Mouse (Mus musculus) G1E (cell line): ENCODE results near the gene Ttc39d. TPM values are rescaled to one million over a fixed set of nuclear protein-coding genes. Genes with fewer than 3 reads are reported as not detected.

Experiments
- ATAC-seq: 2 replicates; pipeline ENCODE4 v1.8.0; 2016; ENCODE audit warnings: mild to moderate bottlenecking; ENCODE audit not compliant: insufficient number of reproducible peaks, poor library complexity, low FRiP score, severe bottlenecking; ENCODE audit errors: extremely low read depth
- DNase-seq: peaks from one replicate; pipeline ENCODE4 v3.0.0; 2012; ENCODE audit warnings: low spot score
- H3K27me3 ChIP-seq: 2 replicates; pipeline ENCODE4 v1.6.1; 2012; ENCODE audit warnings: mild to moderate bottlenecking, low read length, inconsistent platforms; ENCODE audit not compliant: insufficient read depth
- H3K36me3 ChIP-seq: replicated peaks from 2 replicates; pipeline ENCODE3; 2012; ENCODE audit warnings: mild to moderate bottlenecking, inconsistent platforms
- H3K4me1 ChIP-seq: 2 replicates; pipeline ENCODE4 v1.6.1; 2012; ENCODE audit warnings: low read depth, low read length, inconsistent platforms, mixed read lengths; ENCODE audit not compliant: insufficient read depth
- H3K4me3 ChIP-seq: 2 replicates; pipeline ENCODE4 v1.5.1; 2012; ENCODE audit warnings: low read depth, mild to moderate bottlenecking, inconsistent platforms, low read length, moderate library complexity, mixed read lengths
- H3K9me3 ChIP-seq: replicated peaks from 2 replicates; pipeline ENCODE4 v1.6.1; 2012; ENCODE audit warnings: inconsistent platforms
- CTCF ChIP-seq: IDR thresholded peaks from 2 replicates; pipeline ENCODE4 v1.5.1; 2012; ENCODE audit warnings: low read depth, low read length, inconsistent platforms, mixed read lengths
- GATA1 ChIP-seq: IDR thresholded peaks from 2 replicates; pipeline ENCODE4 v1.6.1; 2012; ENCODE audit warnings: borderline replicate concordance, low read length, inconsistent platforms, mixed read lengths
- GATA2 ChIP-seq: IDR thresholded peaks from 2 replicates; pipeline ENCODE4 v1.6.1; 2012; ENCODE audit warnings: low read depth, low read length, inconsistent platforms, borderline replicate concordance
- POLR2AphosphoS5 ChIP-seq: IDR thresholded peaks from 2 replicates; pipeline ENCODE4 v1.6.1; 2012; ENCODE audit warnings: low read depth, low read length, inconsistent platforms; ENCODE audit not compliant: insufficient replicate concordance
- TAL1 ChIP-seq: conservative IDR thresholded peaks from 2 replicates; pipeline ENCODE4 v1.6.1; 2012; ENCODE audit warnings: low read depth, low read length, inconsistent platforms, mixed read lengths
- polyA plus RNA-seq: library from polyadenylated mRNA; stranded (reverse); fragments of >175 nt; gene quantifications from 2 replicates; pipeline ENCODE4 v1.2.3, GENCODE M21; 2012
- total RNA-seq, 2 experiments: library from RNA; stranded (forward) in 1 of 2; stranded (reverse) in 1 of 2; fragments of 200-1000 nt in 1 of 2; fragments of >200 nt in 1 of 2; fragmentation: Nextera tagmentation in 1 of 2; gene quantifications; 2 replicates each; pipeline ENCODE4 v1.2.3; 2014 to 2017

Ttc39d gene
- total and polyA plus RNA-seq, 3 experiments = 0.16 to 0.30 TPM; not detected in 1

- ATAC-seq = no peak
- TF ChIP-seq GATA2 (no peak), POLR2AphosphoS5 (no peak), GATA1 (no peak), CTCF (no peak), TAL1 (no peak)
- DNase-seq = no peak
Measured at GRCm38 (mm10) chr17:80167436-80167835, 39.8 kb upstream of the Ttc39d start.

DNA sequence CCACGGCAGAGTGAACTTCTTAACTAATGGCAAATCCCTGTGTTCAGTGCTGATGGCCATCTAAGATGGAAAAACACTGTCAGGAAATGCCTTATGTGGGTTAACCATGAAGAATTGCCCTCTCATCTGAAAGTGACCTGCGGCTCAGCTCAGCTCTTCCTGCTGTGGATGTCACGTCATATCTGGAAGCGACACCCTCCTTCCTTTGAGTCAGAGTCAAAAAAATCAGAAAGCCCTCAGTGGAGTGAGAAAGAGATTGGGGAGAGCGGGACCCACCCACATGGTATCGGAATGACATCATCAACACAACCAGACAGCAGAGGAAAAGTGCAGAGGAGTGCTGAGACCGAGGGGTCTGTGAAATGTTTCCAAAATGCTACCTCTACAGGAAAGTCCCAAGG is 39.4 kb upstream of the Ttc39d start:
- Histone ChIP-seq H3K27me3 (peaks cover 36% of the 10 kb centered on the region), H3K36me3 (no peaks in the 10 kb centered on the region)
- no peak for TF ChIP-seq CTCF
- TF ChIP-seq GATA1 = no peak
- no peak for TF ChIP-seq POLR2AphosphoS5
- no peak for TF ChIP-seq GATA2
- TF ChIP-seq TAL1 = no peak

More at GRCm38 (mm10) chr17:80167436-80167835, 39.8 kb upstream of the Ttc39d start:
- no peaks in the 10 kb centered on the region for H3K36me3 ChIP-seq
- H3K4me1 ChIP-seq = no peaks in the 10 kb centered on the region
- H3K4me3 ChIP-seq = no peak overlapping the region
- no peaks in the 10 kb centered on the region for H3K9me3 ChIP-seq
- H3K27me3 ChIP-seq = peaks cover 36% of the 10 kb centered on the region

GRCm38 (mm10) chr17:80168425-80169182 is 38.7 kb upstream of the Ttc39d start:
- Histone ChIP-seq H3K4me1 (no peaks in the 10 kb centered on the region), H3K27me3 (peaks cover 39% of the 10 kb centered on the region), H3K4me3 (no peak overlapping the region), H3K9me3 (no peaks in the 10 kb centered on the region), H3K36me3 (no peaks in the 10 kb centered on the region)
- DNase-seq (no peak), ATAC-seq (no peak)
- no peak for TF ChIP-seq CTCF
- TF ChIP-seq POLR2AphosphoS5 = no peak
- TF ChIP-seq TAL1 = no peak
- TF ChIP-seq GATA2 = no peak
- no peak for TF ChIP-seq GATA1

More for the DNA sequence above, 39.4 kb upstream of the Ttc39d start:
- no peak overlapping the region for H3K4me3 ChIP-seq
- no peak for DNase-seq
- no peak for ATAC-seq
- H3K9me3 ChIP-seq = no peaks in the 10 kb centered on the region
- H3K4me1 ChIP-seq = no peaks in the 10 kb centered on the region

DNA sequence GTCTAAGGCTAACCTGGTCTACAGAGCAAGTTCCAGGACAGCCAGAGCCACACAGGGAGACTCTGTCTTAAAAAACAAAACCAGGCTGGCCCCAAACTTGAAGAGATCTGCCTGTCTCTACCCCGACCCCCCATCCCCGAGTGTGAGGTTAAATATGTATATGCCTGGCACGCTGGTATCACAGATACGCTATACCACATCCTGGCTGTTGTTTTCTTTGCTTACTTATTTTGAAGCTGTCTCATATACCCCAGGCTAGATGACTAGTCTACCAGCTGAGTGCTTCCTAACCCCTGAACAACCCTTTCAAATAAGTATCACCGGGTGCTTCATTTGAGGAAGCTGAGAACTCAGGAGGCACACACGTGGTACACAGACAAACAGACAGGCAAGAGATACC is 37.5 kb upstream of the Ttc39d start:
- no peak for ATAC-seq
- no peak for DNase-seq
- Histone ChIP-seq H3K4me3 (no peak overlapping the region), H3K36me3 (no peaks in the 10 kb centered on the region), H3K4me1 (no peaks in the 10 kb centered on the region), H3K9me3 (no peaks in the 10 kb centered on the region), H3K27me3 (peaks cover 48% of the 10 kb centered on the region)
- TF ChIP-seq GATA1 (no peak), TAL1 (no peak), CTCF (no peak), GATA2 (no peak), POLR2AphosphoS5 (no peak)

- H3K9me3 ChIP-seq = no peaks in the 10 kb centered on the region
- H3K4me1 ChIP-seq = no peaks in the 10 kb centered on the region
- TF ChIP-seq POLR2AphosphoS5 (no peak), GATA1 (no peak), CTCF (no peak), GATA2 (no peak), TAL1 (no peak)
- no peaks in the 10 kb centered on the region for H3K36me3 ChIP-seq
- ATAC-seq = no peak
- no peak for DNase-seq
- peaks cover 48% of the 10 kb centered on the region for H3K27me3 ChIP-seq
- no peak overlapping the region for H3K4me3 ChIP-seq
Measured at GRCm38 (mm10) chr17:80170951-80171350, 36.3 kb upstream of the Ttc39d start.

GRCm38 (mm10) chr17:80171948-80172347 is 35.3 kb upstream of the Ttc39d start:
- DNase-seq (no peak), ATAC-seq (no peak)
- H3K4me3 ChIP-seq = no peak overlapping the region
- no peaks in the 10 kb centered on the region for H3K36me3 ChIP-seq
- H3K4me1 ChIP-seq = no peaks in the 10 kb centered on the region
- H3K27me3 ChIP-seq = peaks cover 46% of the 10 kb centered on the region
- no peaks in the 10 kb centered on the region for H3K9me3 ChIP-seq
- TF ChIP-seq POLR2AphosphoS5 (no peak), TAL1 (no peak), CTCF (no peak), GATA1 (no peak), GATA2 (no peak)
